Mouse (Mus musculus): ENCODE measurements at regions not wholly inside any gene's neighbourhood (a gene's known extent, or its start where the extent isn't known, plus 50 kb on each side); places are given as distances from the start of the nearest gene placed in this dataset.

DNA sequence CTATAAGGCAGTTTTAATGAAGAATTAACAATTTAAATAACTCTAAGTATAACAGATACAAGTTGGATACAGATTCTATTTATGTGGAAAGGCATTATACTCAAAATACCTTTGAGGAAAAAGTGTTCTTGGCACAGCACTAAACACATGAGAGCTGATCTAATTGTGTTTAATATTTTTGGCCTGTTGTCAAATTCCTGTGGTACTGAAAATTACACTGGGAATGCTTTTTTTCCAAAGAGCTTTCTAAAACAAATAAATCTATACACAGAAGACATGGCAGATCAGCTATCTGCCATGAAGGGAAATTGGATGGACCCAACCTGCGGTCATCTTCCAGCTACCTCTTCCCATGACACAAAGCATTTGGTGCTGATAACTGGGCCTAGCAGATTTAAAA, 147.9 kb downstream of the Impad1 start:
- no peaks in the 10 kb centered on the region for H3K27me3 ChIP-seq (ENCODE audit: control insufficient read depth, insufficient read depth, low read length)
- no peak for DNase-seq (ENCODE audit: extremely low read depth, low read depth, low spot score)
- H3K36me3 ChIP-seq (ENCODE audit: control insufficient read depth, insufficient read depth, low read length), result no peaks in the 10 kb centered on the region
- TF ChIP-seq CTCF (IDR thresholded peaks at IDR 0.05; ENCODE audit: low read depth, low read length) (no peak), POLR2A (IDR thresholded peaks at IDR 0.05; ENCODE audit: extremely low read depth, insufficient read depth, low read length) (no peak)
- no peaks in the 10 kb centered on the region for H3K4me1 ChIP-seq (ENCODE audit: control insufficient read depth, insufficient read depth, low read length)
- no peak overlapping the region for H3K4me3 ChIP-seq (ENCODE audit: insufficient read depth, low read depth, low read length)
- H3K79me2 ChIP-seq (ENCODE audit: control insufficient read depth, insufficient read depth, low read length), result no peaks in the 10 kb centered on the region
- WGBS, result 100% methylated on average over 1 of the region's 1 CpGs
- H3K9ac ChIP-seq (ENCODE audit: low read depth, low read length), result no peak overlapping the region
- H3K27ac ChIP-seq (replicated peaks; ENCODE audit: insufficient read depth, low read depth, low read length), result no peak overlapping the region

- Histone ChIP-seq H3K9ac (ENCODE audit: low read depth, low read length) (no peak overlapping the region), H3K36me3 (ENCODE audit: control insufficient read depth, insufficient read depth, low read length) (no peaks in the 10 kb centered on the region), H3K79me2 (ENCODE audit: control insufficient read depth, insufficient read depth, low read length) (no peaks in the 10 kb centered on the region), H3K27me3 (ENCODE audit: control insufficient read depth, insufficient read depth, low read length) (no peaks in the 10 kb centered on the region), H3K27ac (replicated peaks; ENCODE audit: insufficient read depth, low read depth, low read length) (no peak overlapping the region), H3K4me1 (ENCODE audit: control insufficient read depth, insufficient read depth, low read length) (no peaks in the 10 kb centered on the region), H3K4me3 (ENCODE audit: insufficient read depth, low read depth, low read length) (no peak overlapping the region)
- TF ChIP-seq POLR2A (IDR thresholded peaks at IDR 0.05; ENCODE audit: extremely low read depth, insufficient read depth, low read length) (no peak), CTCF (IDR thresholded peaks at IDR 0.05; ENCODE audit: low read depth, low read length) (no peak)
- DNase-seq (ENCODE audit: extremely low read depth, low read depth, low spot score), result no peak
These were observed 156.9 kb downstream of the Impad1 start for GRCm38 (mm10) chr4:4636258-4636657.

- DNase-seq (ENCODE audit: extremely low read depth, low read depth, low spot score), result no peak
- Histone ChIP-seq H3K36me3 (ENCODE audit: control insufficient read depth, insufficient read depth, low read length) (no peaks in the 10 kb centered on the region), H3K4me1 (ENCODE audit: control insufficient read depth, insufficient read depth, low read length) (no peaks in the 10 kb centered on the region), H3K27ac (replicated peaks; ENCODE audit: insufficient read depth, low read depth, low read length) (no peak overlapping the region), H3K27me3 (ENCODE audit: control insufficient read depth, insufficient read depth, low read length) (no peaks in the 10 kb centered on the region), H3K79me2 (ENCODE audit: control insufficient read depth, insufficient read depth, low read length) (no peaks in the 10 kb centered on the region), H3K9ac (ENCODE audit: low read depth, low read length) (no peak overlapping the region), H3K4me3 (ENCODE audit: insufficient read depth, low read depth, low read length) (no peak overlapping the region)
- TF ChIP-seq POLR2A (IDR thresholded peaks at IDR 0.05; ENCODE audit: extremely low read depth, insufficient read depth, low read length) (no peak), CTCF (IDR thresholded peaks at IDR 0.05; ENCODE audit: low read depth, low read length) (no peak)
- WGBS, result 22% methylated on average over 1 of the region's 1 CpGs
These were observed 157.3 kb downstream of the Impad1 start for GRCm38 (mm10) chr4:4635856-4636255.

GRCm38 (mm10) chr4:4635338-4635737, 157.8 kb downstream of the Impad1 start:
- Histone ChIP-seq H3K9ac (ENCODE audit: low read depth, low read length) (no peak overlapping the region), H3K27ac (replicated peaks; ENCODE audit: insufficient read depth, low read depth, low read length) (no peak overlapping the region), H3K4me3 (ENCODE audit: insufficient read depth, low read depth, low read length) (no peak overlapping the region), H3K79me2 (ENCODE audit: control insufficient read depth, insufficient read depth, low read length) (no peaks in the 10 kb centered on the region), H3K27me3 (ENCODE audit: control insufficient read depth, insufficient read depth, low read length) (no peaks in the 10 kb centered on the region), H3K36me3 (ENCODE audit: control insufficient read depth, insufficient read depth, low read length) (no peaks in the 10 kb centered on the region), H3K4me1 (ENCODE audit: control insufficient read depth, insufficient read depth, low read length) (no peaks in the 10 kb centered on the region)
- no peak for TF ChIP-seq POLR2A (IDR thresholded peaks at IDR 0.05; ENCODE audit: extremely low read depth, insufficient read depth, low read length)
- TF ChIP-seq CTCF (IDR thresholded peaks at IDR 0.05; ENCODE audit: low read depth, low read length), result no peak
- WGBS, result 68% methylated on average over 6 of the region's 6 CpGs
- DNase-seq (ENCODE audit: extremely low read depth, low read depth, low spot score), result no peak

DNA sequence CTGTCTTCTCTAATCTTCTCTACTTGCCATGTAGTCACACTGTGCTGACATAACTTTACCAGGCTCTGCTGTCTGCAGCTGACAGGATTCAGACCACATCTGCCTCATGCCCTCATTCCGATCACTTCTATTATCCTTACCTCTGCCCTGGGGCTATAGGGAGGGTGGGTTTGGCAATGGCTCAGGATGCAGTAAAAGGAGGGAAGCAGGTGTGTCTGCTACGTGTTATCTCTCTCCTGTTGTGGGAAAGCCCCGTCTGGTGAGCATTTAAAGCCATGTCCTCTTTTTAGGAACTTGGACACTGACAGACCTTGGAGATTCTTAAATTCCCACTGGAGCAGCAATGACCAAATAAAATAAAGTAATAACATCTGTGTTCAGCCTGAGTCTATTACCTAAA, 158.5 kb downstream of the Impad1 start:
- no peaks in the 10 kb centered on the region for H3K36me3 ChIP-seq (ENCODE audit: control insufficient read depth, insufficient read depth, low read length)
- TF ChIP-seq CTCF (IDR thresholded peaks at IDR 0.05; ENCODE audit: low read depth, low read length), result no peak
- no peak for TF ChIP-seq POLR2A (IDR thresholded peaks at IDR 0.05; ENCODE audit: extremely low read depth, insufficient read depth, low read length)
- no peak overlapping the region for H3K27ac ChIP-seq (replicated peaks; ENCODE audit: insufficient read depth, low read depth, low read length)
- DNase-seq (ENCODE audit: extremely low read depth, low read depth, low spot score), result no peak
- H3K27me3 ChIP-seq (ENCODE audit: control insufficient read depth, insufficient read depth, low read length), result no peaks in the 10 kb centered on the region
- no peak overlapping the region for H3K4me3 ChIP-seq (ENCODE audit: insufficient read depth, low read depth, low read length)
- no peaks in the 10 kb centered on the region for H3K79me2 ChIP-seq (ENCODE audit: control insufficient read depth, insufficient read depth, low read length)
- no peaks in the 10 kb centered on the region for H3K4me1 ChIP-seq (ENCODE audit: control insufficient read depth, insufficient read depth, low read length)
- 63% methylated on average over 3 of the region's 3 CpGs for WGBS
- no peak overlapping the region for H3K9ac ChIP-seq (ENCODE audit: low read depth, low read length)

DNA sequence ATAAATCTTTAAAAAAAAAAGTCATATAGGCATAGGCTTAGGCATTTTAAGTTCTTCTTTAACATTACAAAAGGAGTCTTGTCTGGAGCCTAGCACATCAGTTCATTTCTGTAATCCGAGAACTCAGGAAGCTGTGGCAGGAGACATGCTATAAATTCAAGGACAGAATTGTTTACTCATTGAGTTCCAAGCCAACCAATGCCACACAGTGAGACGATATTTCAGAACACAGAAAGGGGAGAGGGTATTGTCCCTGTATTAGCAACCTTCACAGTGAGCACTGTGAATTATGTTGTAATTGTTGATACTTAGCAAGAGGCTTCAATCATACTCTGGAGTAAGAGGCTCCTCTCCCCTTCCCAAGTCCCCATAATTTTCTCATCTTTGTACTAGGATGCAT, 162.4 kb downstream of the Impad1 start:
- no peak overlapping the region for H3K27ac ChIP-seq (replicated peaks; ENCODE audit: insufficient read depth, low read depth, low read length)
- no peaks in the 10 kb centered on the region for H3K27me3 ChIP-seq (ENCODE audit: control insufficient read depth, insufficient read depth, low read length)
- no peaks in the 10 kb centered on the region for H3K36me3 ChIP-seq (ENCODE audit: control insufficient read depth, insufficient read depth, low read length)
- no peaks in the 10 kb centered on the region for H3K79me2 ChIP-seq (ENCODE audit: control insufficient read depth, insufficient read depth, low read length)
- DNase-seq (ENCODE audit: extremely low read depth, low read depth, low spot score), result no peak
- no peaks in the 10 kb centered on the region for H3K4me1 ChIP-seq (ENCODE audit: control insufficient read depth, insufficient read depth, low read length)
- no peak overlapping the region for H3K4me3 ChIP-seq (ENCODE audit: insufficient read depth, low read depth, low read length)
- TF ChIP-seq CTCF (IDR thresholded peaks at IDR 0.05; ENCODE audit: low read depth, low read length), result no peak
- 31% methylated on average over 2 of the region's 2 CpGs for WGBS
- H3K9ac ChIP-seq (ENCODE audit: low read depth, low read length), result no peak overlapping the region
